Mouse (Mus musculus): ENCODE results near the gene Tbcd.

DNA sequence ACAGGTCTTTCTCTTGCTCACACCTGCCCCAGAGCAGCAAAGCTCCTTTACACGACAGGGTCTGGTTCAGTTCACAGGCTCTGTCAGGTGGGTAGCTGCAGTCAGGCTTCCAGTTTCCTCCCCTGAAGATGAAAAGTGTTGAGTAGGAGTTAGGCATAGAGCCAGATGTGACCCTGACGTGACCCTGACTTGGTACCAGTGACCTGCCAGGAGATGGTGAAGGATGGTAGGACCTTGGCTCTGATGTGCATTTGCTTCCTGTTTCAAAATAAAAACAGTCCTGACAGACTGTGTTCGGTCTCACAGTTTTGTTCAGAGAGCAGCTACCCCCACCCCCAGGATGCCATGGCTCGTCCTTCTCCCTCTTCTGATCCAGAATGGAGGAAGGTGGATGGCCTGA, 90.7 kb downstream of the Tbcd start:
- no peak for TF ChIP-seq CTCF (IDR thresholded peaks at IDR 0.05; ENCODE audit: low read depth, low read length)
- no peak for TF ChIP-seq GATA1 (IDR thresholded peaks at IDR 0.05; ENCODE audit: borderline replicate concordance, low read length)
- no peak for TF ChIP-seq POLR2AphosphoS5 (IDR thresholded peaks at IDR 0.05; ENCODE audit: insufficient replicate concordance, low read depth, low read length)
